Mouse (Mus musculus) kidney, adult 9 months (tissue): Measurements from ENCODE around the gene Anxa5.

Source experiments
- DNase-seq: peaks from one replicate; pipeline ENCODE4 v3.0.0; 2022

The Anxa5 gene

DNA sequence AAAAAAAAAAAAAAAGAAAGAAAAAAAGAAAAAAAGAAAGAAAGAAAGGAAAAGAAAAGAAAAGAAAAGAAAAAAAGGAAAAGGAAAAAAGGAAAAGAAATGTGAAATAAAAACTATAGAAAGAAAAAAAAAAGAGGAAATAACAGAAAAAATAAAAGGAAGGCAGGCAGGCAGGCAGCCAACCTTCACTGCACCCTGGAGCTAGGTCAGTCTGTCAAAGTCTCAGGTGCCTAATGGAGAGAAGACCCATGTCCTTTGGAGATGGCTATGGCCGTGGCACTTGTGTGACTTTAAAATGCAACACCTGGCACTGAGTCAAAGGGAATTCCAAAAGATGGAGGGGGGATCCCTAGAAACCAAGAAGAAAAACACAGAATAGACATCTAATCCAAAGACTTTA lies 12.7 kb upstream of the Anxa5 start:
- DNase-seq: no peak

DNA sequence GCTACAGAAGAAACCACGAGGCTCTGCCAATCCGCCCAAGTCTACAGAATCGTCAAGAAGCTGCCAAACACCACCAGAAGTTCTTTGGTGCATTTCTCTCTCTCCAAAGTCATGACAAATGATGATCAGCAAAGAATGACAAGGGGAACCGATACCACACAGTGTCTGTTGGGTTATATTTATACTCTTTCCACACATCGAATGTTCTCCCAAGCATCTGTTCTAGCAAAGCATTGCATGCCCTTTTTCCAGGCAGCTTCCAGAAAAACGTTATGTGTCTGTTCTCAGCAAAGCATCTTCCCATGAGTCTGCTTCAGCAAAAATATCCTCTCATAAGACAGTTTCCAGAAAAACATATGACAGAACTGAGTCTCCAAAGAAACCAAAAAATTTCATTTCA lies 11.2 kb upstream of the Anxa5 start:
- DNase-seq: no peak

DNA sequence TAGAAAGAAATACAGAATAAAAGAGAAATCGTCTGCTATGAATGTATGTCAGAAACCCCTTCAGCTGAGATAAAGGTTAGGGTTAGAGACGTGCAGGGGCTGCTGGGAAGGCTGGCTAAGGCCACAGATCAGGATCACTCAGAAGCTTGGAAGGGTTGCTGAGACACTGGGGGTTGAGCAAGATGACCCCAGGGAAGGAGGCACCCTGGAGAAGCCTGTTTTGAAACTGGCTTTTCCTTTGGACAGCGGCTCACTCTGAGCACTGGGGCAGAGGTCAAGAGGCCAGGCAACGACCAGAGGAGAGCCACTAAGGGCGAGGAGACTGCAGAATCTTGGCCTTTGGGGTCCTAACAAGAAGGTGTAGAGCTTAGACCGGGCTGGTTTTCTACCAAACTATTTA lies 10.5 kb upstream of the Anxa5 start:
- DNase-seq: no peak

DNA sequence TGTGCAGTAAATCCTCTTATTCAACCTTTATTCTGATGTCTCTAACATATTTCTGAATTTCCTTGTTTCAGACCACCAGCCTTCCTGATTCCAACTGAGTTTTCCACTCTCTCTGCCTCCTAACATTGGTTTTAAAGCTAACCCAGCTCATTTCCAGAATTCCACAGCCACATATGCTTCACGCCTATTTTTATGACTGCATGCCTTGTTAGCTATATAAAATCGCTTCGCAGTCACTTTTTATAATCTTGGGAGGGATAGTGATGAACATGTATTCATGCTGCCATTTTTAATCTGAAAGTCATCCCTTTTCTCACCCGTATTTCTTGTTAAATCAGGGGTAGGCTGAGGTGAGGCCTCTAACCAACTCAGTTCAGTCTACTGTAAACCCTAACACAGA lies 8.6 kb upstream of the Anxa5 start:
- DNase-seq: no peak

DNA sequence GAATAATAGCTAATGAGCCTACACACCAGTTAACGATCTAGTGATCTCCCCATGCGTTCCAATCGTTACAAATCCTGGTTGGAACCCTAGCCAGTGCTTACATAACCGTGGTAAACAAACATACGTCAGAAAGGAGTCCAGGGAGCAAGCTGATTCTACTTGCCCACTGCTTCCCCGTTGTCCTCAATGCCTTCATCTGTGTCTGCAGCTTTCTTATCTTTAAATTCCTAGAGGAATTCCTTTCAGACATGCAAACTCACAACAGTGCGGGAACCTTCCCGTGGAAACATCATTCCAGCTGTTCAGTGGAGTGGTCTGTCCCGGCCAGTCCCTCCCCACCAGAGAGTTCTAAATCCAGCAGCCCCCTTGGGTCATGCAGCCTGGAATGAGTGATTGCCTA lies 7.2 kb upstream of the Anxa5 start:
- DNase-seq: no peak

DNA sequence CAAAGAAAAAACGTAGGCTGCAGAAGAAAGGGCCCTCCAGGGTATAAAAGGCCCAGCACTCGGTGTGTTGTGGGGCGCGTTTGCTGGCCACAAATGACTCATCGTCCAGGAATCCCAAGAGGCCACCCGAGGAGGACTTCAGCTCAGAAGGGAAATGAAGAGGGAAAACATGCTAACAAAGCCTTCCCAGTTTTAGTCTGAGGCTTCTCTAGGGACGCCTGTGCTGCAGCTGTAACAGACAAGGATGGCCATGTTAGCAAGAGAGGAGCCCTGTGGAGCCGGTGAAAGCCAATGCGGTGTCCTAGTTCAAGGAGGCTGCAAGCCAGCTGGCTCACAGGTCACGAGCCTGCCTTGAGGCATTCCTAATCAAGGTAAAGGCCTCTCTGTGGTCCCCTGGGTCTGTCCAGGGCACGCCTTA lies 6.1 kb upstream of the Anxa5 start:
- DNase-seq: peak; percentile 36

DNA sequence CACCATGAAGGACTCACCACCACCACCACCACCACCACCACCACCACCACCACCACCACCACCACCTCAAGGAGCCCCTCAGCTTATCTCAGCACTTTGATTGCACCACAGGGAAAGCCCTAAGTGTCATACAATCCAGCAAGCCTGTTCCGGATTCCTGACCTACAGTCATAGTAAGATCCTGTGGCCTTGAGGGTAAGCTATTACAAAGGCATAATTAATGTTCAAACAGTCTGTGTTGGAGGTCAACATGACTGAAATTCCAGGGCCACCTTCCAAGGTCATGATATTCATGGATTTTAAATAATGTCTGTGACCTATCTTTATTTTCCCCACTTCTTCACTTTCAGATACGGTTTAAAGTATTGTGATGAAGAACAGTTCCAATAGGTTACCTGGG lies 4.8 kb upstream of the Anxa5 start:
- peak; percentile 29 for DNase-seq

DNA sequence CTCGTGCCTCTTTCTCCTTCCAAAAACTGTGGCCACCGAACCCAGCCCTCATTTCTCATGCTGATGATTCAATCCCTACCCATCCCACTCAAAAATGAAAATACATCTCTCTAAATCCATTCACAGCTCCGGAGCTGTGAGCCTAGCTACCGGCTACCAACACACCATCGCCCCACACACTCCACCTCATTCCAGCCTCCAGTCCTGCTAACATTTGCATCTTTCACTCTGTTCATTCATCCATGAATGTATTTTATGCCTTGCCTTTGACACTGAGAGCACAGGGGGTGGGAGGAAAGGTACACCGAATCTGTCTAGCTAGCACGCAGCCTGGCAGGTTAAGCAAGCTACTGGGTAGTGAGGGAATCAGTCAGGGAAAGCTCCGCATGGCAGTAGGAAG lies 3.1 kb upstream of the Anxa5 start:
- DNase-seq: peak; percentile 18

DNA sequence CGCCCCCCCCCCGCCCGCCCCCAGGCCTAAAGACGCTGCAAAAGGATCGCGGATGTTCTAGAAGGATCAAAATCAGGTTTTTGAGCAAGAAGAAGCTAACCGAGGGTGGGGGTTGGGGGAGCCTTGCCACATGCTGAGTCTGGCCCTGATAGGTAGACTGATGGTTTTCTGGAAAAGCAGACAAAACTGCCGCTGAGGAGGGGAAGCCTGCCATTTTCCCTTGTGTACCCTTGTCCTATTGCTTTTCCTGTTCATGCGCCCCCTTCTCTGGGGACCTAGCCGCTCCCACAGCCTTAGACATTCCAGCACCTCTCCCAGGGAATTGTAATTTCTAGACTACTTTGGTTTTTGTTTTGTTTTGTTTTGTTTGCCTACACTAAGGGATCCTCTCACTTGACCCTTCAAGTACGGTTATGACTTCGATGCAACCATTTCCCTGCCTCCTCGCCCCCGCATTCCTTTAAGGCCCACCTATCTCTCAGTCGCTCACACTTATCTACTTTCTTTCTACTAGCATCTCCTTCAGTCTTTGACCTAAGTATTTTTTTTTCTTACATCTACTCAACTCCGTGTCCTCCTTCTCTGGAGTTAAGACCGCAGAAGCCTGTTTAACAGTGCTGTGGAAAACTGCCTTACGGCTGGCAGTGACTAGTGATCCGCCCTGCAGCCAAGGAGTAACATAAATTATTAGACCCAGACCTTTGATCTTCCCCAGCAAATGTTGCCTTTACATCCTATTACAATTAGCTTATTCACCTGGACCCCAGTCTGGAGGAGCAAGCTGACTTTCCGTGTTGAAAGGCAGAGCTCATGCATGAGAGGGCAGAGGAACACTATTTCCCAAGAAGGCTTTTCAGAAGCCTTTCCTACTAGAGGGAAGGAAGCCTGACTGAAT lies 814 bp upstream of the Anxa5 start:
- peak; percentile 12 for DNase-seq

DNA sequence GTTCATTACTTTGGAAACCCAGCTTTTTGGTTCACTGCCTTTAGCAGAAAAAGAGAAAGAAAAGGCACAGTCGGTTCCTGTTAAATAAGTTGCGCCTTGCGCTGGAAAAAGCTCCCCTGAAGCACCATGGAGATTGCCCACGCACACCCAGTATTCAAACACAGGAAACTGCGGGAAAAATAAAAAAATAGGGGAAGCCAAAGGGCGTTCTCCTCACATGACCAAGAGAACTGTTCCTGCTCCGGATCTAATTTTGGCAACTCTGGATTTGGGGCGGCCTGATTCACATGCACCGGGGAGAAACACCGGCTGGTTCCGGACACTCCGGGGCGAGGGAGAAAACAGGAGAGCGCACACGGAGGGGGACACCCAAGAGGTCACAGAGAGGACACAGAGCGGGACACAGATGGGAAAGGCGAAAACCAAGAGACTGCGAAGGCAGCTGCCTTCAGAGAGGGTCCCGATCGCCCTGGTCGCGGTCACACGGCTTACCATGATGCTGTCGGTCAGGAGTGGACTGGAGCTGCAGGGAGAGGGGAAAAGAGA lies 683 bp downstream of the Anxa5 start:
- DNase-seq: peak; percentile 65

DNA sequence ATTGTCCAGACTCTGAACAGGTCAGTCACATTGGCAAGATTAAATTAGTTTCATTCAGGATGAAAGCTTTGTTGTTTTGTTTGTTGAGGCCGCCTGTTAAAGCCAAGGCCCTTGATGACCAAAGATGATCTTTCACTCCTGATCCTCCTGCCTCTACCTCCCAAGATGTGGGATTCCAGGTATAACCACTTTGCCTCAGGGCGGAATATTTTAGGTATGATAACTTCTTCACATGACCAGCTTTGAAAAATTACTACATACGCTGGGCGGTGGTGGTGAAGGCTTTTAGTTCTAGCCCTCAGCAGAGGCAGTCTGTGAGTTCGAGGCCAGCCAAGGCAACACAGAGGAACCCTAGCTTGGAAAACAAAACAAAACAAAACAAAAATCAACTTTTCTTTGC lies 1.3 kb downstream of the Anxa5 start:
- no peak for DNase-seq

DNA sequence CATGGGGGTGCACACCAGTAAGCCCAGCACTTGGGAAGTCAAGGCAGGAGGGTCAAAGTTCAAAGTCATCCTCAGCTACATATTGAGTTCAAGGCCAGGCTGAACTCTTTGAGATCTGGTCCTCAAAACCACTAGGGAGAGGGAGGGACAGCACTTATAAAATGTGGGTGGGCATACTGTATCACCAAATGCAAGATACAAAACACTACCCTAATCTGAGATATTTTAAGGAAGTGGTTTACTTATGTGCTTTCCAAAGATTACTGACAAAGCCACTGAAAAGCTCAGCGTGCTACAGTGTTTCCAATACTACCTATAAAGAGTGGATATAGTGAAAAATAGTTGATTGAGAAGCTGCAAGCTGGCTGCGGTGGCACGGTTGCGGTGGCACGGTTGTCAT lies 2.5 kb downstream of the Anxa5 start:
- DNase-seq: no peak

DNA sequence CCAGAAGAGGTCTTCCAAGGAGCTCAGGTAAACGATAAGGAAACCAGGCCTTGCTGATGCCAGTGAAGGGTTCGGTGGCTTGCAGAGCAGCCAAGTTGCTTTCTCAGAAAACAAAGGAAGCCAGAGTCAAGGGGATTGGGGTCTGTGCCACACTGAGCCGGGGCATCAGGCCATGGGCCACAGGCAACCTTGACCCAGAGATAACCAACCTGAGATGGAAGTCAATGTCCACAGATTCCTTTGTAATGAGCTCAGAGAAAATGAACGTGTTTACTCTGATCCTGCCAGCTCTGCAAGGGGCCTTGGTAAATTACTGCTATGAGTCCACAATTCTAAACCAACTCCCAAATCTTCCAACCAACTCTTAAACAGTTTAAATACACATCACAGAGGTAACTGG lies 3.8 kb downstream of the Anxa5 start:
- DNase-seq: no peak

DNA sequence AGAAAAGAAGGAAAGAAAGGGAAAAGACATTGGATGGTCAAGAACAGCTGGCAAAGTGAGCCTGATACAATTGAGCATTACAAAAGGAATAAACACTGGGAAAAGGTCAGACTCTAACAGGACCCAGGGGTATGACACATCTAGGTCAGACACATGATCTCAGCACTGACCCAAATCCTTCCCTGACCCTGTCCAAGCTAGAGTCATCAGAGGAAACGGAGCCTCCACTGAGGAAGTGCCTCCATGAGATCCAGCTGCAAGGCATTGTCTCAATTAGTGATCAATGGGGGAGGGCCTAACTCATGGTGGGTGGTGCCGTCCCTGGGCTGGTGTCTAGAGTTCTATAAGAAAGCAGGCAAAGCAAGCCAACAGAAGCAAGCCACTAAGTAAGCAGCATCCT lies 6.8 kb downstream of the Anxa5 start:
- no peak for DNase-seq

DNA sequence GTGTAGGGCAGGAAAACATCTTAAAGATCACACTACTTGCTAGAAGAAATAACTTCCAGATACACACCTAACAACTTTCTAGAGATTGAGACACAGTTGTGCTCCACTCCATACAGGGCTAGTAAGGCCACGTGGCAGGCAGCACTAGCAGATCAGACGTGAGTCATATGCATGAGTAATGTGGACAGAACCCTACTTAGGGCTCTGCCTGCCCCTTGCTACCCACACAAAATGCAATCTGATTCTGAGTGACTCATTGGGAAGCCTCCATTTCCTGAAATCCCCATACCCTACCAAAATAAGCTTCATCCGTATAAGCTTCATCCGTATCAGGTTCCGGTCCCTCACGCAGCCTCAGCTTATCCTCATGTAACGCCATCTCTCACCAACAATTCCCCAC lies 8.1 kb downstream of the Anxa5 start:
- no peak for DNase-seq

DNA sequence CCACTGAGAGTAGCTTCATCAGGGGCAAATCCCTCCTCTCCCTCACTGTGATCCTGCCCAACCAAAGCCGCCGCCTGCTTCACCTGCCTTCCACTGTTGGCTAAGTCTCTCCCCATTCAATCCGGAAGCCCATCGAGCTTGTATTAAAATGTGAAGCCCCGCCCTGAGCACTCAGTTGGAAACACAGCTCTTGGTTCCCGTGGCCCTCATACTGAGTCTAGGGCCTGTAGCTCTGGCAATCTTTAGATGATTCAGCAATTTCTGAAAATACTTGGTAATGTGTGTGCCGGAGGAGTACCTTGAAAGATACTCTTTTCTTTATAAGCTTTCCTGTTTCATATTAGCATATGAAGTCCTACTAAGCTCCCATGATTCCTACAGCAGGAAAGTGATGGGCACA lies 10.2 kb downstream of the Anxa5 start:
- no peak for DNase-seq

DNA sequence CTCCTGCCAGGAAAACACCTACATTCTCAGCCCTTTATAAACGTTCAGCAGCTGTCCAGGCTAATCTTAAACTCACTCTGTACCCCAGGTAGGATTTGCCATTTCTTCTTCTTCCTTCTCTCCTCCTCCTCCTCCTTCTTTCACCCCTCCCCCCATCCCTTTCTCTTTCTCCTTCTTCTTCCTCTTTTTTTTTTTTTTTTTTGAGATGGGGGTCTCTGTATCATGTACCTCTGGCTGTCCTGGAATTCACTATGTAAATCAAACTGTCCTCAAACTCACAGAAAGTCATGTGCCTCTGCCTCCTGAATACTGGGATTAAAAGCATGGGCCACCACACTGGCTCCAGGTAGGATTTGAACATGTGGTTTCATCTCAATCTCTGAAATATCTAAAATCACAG lies 13.3 kb downstream of the Anxa5 start:
- DNase-seq: no peak

DNA sequence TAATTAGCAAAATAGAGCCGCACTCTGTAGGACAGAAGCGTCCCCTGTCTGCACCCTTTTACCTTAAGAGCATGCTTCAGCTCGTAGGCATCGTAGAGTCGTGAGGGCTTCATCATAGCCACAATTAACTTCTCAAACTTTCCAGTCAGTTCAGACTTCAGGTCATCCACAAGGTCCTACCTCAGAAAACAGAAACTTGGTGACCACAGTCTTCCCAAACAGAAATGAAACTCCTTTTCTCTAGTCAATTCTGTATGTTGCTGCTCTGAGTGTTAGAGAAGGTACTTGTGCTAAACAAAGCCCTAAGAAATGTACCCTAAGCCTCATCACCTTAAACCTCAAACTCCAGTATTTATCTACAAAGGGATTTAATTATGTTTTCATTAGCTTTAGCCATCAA lies 13.9 kb downstream of the Anxa5 start:
- DNase-seq: no peak

DNA sequence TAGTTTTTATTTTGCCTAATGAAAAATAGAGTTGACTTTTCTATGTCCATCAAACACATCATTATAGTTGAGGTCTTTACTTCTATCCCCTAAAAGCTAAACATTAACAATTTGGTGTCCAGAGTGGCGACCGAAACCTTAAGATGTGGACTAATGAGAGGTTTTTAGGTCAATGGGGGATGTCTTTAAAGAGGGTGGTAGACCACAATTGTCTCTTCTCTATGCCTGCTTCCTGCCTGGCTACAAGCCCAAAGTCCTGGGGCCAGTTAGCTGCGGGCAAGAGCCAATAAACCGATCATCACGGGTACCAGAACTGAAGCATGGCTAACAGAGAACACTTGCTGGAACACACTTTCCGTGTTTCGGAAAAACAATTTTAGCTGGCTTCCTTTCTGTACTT lies 15.0 kb downstream of the Anxa5 start:
- DNase-seq: no peak

DNA sequence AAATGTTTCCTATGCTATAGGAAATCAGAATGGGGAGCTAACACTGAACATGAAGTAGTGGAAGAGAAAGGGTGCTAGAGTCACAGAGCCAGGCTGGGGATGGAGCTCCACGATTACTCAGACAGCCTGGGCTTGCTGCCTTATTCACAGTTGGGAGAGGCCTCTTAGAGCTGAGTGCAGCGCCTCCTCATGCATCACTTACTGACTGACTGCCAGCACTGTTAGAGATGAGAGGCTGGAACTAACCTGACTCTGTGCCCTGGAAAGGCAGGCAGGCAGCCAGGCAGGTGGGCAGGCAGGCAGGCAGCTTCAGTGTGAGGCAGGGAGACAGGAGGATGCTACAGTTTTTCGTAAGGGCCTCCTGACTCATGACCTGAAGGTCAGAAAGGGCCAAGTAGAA lies 20.1 kb downstream of the Anxa5 start:
- no peak for DNase-seq

DNA sequence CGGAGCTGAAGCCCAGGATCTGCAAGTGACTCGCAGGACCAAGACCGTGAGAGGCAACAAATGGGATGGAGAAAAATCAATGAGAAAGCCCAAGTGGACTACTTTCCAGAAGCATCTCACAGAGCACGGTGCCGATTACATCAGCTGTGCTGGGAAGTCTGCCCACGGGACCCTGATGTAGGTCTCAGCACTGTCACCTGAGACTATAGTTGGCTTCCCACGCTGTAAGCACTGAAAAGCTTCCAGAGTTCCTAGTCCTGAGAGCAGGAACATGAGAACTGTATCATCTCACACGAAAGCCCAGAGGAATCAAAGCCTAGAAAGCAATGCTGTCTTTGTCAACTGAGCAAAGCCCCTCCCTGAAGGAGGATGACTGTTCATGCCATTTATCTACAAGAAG lies 20.6 kb downstream of the Anxa5 start:
- DNase-seq: no peak

DNA sequence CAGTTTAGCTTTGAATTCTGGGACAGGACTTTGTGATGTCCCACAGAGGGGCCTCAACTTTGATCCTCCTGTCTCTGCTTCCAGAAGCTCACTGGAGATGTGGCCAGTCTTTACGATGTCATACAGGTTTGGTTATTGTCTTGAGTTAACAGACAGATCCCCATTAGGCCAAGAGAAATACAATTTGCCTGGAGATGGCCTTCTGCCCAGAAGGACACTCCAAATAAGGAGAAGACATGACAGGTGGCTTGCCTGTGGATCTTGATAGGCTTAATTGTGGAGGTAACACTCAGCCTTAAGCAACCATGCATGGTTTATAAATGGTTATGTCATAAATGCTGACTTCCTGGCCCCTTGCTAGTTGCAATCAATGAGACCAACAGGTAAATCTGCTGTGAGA lies 23.2 kb downstream of the Anxa5 start:
- no peak for DNase-seq

DNA sequence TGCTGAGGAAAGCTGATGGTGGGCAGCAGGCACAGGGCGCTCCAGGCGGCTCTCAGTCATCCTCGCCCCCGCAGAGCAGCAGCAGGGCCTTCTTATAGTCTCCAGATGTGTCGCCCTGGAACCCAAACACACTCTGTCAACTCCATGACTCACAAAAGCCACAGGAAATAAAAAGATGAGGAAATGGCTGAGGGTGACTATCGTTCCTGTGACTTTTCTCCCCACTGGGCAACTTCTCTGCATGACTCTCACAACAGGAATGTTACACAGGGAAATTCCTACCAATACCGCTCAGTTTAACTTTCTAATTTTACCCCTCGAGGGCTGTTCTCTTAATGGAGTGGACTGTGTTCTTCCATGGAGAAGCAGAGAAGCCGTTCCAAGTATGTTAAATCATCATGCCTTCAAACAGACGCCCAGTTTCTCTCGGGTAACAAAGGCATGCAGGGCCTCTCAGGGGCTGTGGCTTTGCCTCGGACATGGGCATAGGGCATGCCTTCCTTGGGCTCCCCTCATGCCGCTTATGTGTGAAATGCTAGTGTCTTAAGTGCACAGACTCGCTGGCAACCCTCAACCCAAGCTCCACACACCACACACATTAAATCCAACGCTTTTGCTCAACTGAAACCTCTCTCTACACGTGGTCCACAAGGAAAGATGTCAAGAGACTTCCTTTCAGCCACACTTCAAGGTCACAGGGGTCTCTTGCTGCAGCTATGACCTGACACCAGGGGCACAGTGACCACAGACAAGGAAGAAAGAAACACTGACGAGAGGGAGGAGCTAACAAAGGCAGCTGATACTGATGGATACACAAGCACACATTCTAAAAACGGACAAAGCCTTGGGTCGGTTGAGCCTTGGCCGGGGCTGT lies 26.2 kb downstream of the Anxa5 start:
- DNase-seq: no peak

DNA sequence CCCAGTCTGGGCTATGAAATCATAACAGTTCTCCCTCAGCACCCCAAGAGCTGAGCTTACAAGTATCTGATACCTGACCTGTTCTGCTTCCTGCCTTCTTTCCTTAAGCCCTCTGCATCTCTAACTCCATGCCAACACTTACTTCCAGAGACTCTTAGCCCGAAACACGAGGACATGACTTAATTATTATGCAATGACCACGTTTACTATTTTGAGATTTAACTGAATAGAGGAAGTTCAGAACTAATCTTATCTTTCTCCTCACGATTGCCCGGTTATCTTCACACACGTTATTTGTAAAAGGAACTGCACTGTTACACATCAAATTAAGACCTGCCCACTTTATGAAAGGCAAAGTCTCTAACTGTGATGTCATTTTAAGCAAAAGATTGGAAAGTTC lies 28.8 kb downstream of the Anxa5 start:
- DNase-seq: no peak
